Mouse (Mus musculus): Measurements from ENCODE around the gene 3300002I08Rik. TPM values are rescaled to one million over a fixed set of nuclear protein-coding genes. Genes with fewer than 3 reads are reported as not detected.

Gene 3300002I08Rik
- polyA plus RNA-seq, 1 experiment from 2014 or later, result 15.8 TPM

GRCm38 (mm10) chr2:150293669-150294068, 68.9 kb downstream of the 3300002I08Rik start:
- no peak for ATAC-seq (ENCODE audit: low FRiP score)
- H3K4me1 ChIP-seq (replicated peaks), result no peaks in the 10 kb centered on the region
- no peaks in the 10 kb centered on the region for H3K9me3 ChIP-seq
- 89% methylated on average over 6 of the region's 6 CpGs for WGBS
- H3K4me3 ChIP-seq, result no peak overlapping the region
- H3K27me3 ChIP-seq, result no peaks in the 10 kb centered on the region
- H3K36me3 ChIP-seq, result no peaks in the 10 kb centered on the region
- no peak overlapping the region for H3K27ac ChIP-seq
- H3K4me2 ChIP-seq, result no peak overlapping the region
- no peak overlapping the region for H3K9ac ChIP-seq

Other genes starting within 250 kb of the 3300002I08Rik start
- 11.1 and 11.2 TPM in 2 replicates for gene Zfp120, start 226.1 kb downstream of the 3300002I08Rik start, polyA plus RNA-seq (2015; fragmentation: Nextera tagmentation; extraction: Ambion mirVana)
- not detected in 2 replicates for gene Gm10770, start 183.1 kb downstream of the 3300002I08Rik start, polyA plus RNA-seq (2015; fragmentation: Nextera tagmentation; extraction: Ambion mirVana)
- gene Gm14139, start 181.0 kb downstream of the 3300002I08Rik start, polyA plus RNA-seq (2015; fragmentation: Nextera tagmentation; extraction: Ambion mirVana), result not detected in 2 replicates
- 12.0 and 12.4 TPM in 2 replicates for gene Zfp937, start 144.7 kb downstream of the 3300002I08Rik start, polyA plus RNA-seq (2015; fragmentation: Nextera tagmentation; extraction: Ambion mirVana)
- 3.2 and 4.3 TPM in 2 replicates for gene Gm21994, start 107.2 kb downstream of the 3300002I08Rik start, polyA plus RNA-seq (2015; fragmentation: Nextera tagmentation; extraction: Ambion mirVana)
- gene Gm14124, start 105.2 kb downstream of the 3300002I08Rik start, polyA plus RNA-seq (2015; fragmentation: Nextera tagmentation; extraction: Ambion mirVana), result not detected in 2 replicates
- gene Gm10130, start 39.1 kb downstream of the 3300002I08Rik start, polyA plus RNA-seq (2015; fragmentation: Nextera tagmentation; extraction: Ambion mirVana), result 0.88 and 1.2 TPM in 2 replicates
- gene Zfp442, start 88.7 kb upstream of the 3300002I08Rik start, polyA plus RNA-seq (2015; fragmentation: Nextera tagmentation; extraction: Ambion mirVana), result 8.0 and 9.3 TPM in 2 replicates
- gene Zfp345, start 122.3 kb upstream of the 3300002I08Rik start, polyA plus RNA-seq (2015; fragmentation: Nextera tagmentation; extraction: Ambion mirVana), result not detected in 2 replicates
- gene Cst7, start 207.7 kb upstream of the 3300002I08Rik start, polyA plus RNA-seq (2015; fragmentation: Nextera tagmentation; extraction: Ambion mirVana), result 0.21 and 0.40 TPM in 2 replicates
- 42.9 and 45.9 TPM in 2 replicates for gene Apmap, start 245.8 kb upstream of the 3300002I08Rik start, polyA plus RNA-seq (2015; fragmentation: Nextera tagmentation; extraction: Ambion mirVana)